Mouse (Mus musculus): ENCODE measurements around the gene Olfr1457. TPM values are rescaled to one million over a fixed set of nuclear protein-coding genes. Genes with fewer than 3 reads are reported as not detected.

The Olfr1457 gene
- polyA plus RNA-seq (2012; rRNA removed): not detected in 2 replicates

DNA sequence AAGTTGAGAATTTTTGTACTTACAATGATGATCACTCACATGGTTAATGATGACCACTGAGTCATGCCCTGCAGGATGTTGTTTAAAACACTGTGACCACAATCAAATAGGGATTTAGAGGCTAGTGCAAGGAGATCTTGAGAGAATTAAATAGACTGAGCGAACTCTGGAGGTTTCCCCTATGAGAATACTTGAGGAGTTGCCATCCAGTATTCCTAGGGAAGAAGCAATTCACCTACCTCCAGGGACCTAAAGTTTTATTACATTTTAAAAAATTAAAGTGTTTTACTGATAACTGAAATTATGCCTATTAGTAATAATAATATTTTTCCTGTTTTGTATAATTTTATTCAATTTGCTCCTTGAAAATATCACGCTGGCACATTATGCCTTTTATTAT is at the start of gene Olfr1457:
TSS of gene Olfr1457 (minus strand) at position 101 of the 400 bp plus-strand sequence.
- DNase-seq (ENCODE audit: low read depth): no peak

DNA sequence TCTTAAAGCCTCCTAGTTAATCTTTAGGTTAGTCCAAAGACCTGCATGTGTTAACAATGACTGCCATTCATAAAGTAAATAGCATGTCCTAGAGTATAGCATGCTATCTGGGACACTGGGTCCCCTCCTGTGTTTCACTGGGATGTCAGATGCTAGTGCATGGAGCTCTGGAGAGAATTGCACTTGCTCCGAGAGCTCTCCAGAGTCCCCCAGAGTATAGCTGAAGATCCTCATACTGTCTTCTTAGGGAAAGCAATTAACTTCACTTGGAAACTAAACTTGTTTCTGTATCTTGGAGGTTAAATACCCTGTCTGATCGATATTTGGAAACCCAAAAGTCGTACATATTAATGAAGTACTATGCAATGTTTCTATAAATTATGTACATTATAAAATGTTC is 9.0 kb upstream of the Olfr1457 start, which contains the start of gene Olfr1458:
TSS of gene Olfr1458 (minus strand) at position 101 of the 400 bp plus-strand sequence.
- DNase-seq (ENCODE audit: low read depth): no peak

DNA sequence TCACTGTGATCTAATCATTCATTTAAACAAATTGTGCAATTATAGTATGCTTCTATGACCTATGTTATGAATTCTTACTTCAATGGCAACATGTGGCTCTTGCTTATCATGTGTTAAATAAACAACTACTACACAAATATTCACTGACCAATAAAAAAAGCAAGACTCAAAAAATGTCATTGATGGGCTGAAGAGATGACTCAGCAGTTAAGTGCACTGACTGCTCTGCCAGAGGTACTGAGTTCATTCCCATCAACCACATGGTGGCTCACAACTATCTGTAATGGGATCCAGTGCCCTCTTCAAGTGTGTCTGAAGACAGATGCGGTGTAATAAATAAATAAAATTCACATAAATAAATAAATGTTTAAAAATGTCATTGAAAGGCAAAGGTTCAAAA is 3.8 kb downstream of the Olfr1457 start:
- no peak for DNase-seq (ENCODE audit: low read depth)

DNA sequence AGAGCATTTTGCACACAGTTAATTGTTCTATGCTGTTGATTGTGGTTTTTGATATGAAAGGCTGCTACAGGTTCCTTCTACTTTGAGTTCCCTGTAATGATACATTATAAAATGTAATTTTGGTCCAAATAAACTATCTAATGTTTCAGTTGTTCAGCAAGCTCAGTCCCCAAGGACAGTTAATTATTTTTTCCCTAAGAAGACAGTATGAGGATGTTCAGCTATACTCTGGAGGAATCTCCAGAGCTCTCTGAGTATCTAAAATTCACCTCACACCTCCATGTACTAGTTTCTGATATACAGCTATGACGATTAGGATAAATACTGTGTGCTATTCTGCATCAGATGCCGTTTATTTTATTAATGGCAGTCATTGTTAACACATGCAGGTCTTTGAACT is 37.4 kb downstream of the Olfr1457 start, which contains the start of gene Olfr1454:
TSS of gene Olfr1454 (plus strand) at position 301 of the 400 bp plus-strand sequence.
- DNase-seq (ENCODE audit: low read depth): no peak

Other genes starting within 250 kb of the Olfr1457 start
- gene Olfr1444, start 240.6 kb downstream of the Olfr1457 start, polyA plus RNA-seq (2012; rRNA removed): not detected in 2 replicates
- gene Olfr1445, start 214.0 kb downstream of the Olfr1457 start, polyA plus RNA-seq (2012; rRNA removed): not detected in 2 replicates
- not detected in 2 replicates for gene Olfr1446, start 204.4 kb downstream of the Olfr1457 start, polyA plus RNA-seq (2012; rRNA removed)
- not detected in 2 replicates for gene Olfr1447, start 194.1 kb downstream of the Olfr1457 start, polyA plus RNA-seq (2012; rRNA removed)
- not detected in 2 replicates for gene Olfr1448, start 173.5 kb downstream of the Olfr1457 start, polyA plus RNA-seq (2012; rRNA removed)
- not detected in 2 replicates for gene Olfr1449, start 167.1 kb downstream of the Olfr1457 start, polyA plus RNA-seq (2012; rRNA removed)
- gene Olfr1450, start 147.6 kb downstream of the Olfr1457 start, polyA plus RNA-seq (2012; rRNA removed): not detected in 2 replicates
- gene Olfr1451, start 102.9 kb downstream of the Olfr1457 start, polyA plus RNA-seq (2012; rRNA removed): not detected in 2 replicates
- not detected in 2 replicates for gene Olfr1453, start 69.6 kb downstream of the Olfr1457 start, polyA plus RNA-seq (2012; rRNA removed)
- not detected in 2 replicates for gene Olfr1454, start 37.3 kb downstream of the Olfr1457 start, polyA plus RNA-seq (2012; rRNA removed)
- not detected in 2 replicates for gene Olfr1458, start 8.9 kb upstream of the Olfr1457 start, polyA plus RNA-seq (2012; rRNA removed)
- gene Olfr1459, start 51.7 kb upstream of the Olfr1457 start, polyA plus RNA-seq (2012; rRNA removed): not detected in 2 replicates
- not detected in 2 replicates for gene Olfr1461, start 65.1 kb upstream of the Olfr1457 start, polyA plus RNA-seq (2012; rRNA removed)
- gene Olfr1462, start 87.8 kb upstream of the Olfr1457 start, polyA plus RNA-seq (2012; rRNA removed): not detected in 2 replicates
- gene Olfr1463, start 133.4 kb upstream of the Olfr1457 start, polyA plus RNA-seq (2012; rRNA removed): not detected in 2 replicates
- gene Olfr1465, start 217.7 kb upstream of the Olfr1457 start, polyA plus RNA-seq (2012; rRNA removed): not detected in 2 replicates
- not detected in 2 replicates for gene Olfr1466, start 241.0 kb upstream of the Olfr1457 start, polyA plus RNA-seq (2012; rRNA removed)